In genomic region chr5:52110808-52111663, GRCm38 (mm10) we compare ENCODE assay signal across 9 mouse cellular contexts.
A peak's percentile ranks its signal among the peaks of the same experiment; 100 is the strongest.
DNase-seq lines count a peak whose midpoint lies in the region.
"Had no signal": no experiment of that assay in that cellular context is flagged by ENCODE, and none has a peak within 500 bp of the region (broad histone marks: within the 10 kb centered on the region; RNA-seq: fewer than 3 reads in every experiment).

No protein-coding gene starts in this region.

- DNase-seq in embryo, embryonic 10.5 days (ENCODE audit: low spot score), result peak; percentile 12
- no peak for DNase-seq in embryo, embryonic 9.5 days (ENCODE audit: extremely low spot score)
- peak; percentile 48 for DNase-seq in layer of hippocampus, adult 11-12 months (ENCODE audit: low spot score)
- DNase-seq in layer of hippocampus, adult 9-10 months (ENCODE audit: low spot score), result no peak
- peak; percentile 31 to 58 for DNase-seq in layer of hippocampus, postnatal 14 days (ENCODE audit: low spot score in 2 of 2)
- DNase-seq in right cerebral cortex, postnatal 14 days, result peak; percentile 14
- no peak for DNase-seq in adrenal gland, adult 8-10 months
- DNase-seq in lung, postnatal 10 days, result no peak
- DNase-seq: liver had no signal

Comparison
In these comparisons a context has a peak if more than half of its experiments do, and no peak if none do; other contexts are left out.
1. DNase-seq: peak in embryo, embryonic 10.5 days (single experiment), layer of hippocampus, adult 11-12 months (single experiment), layer of hippocampus, postnatal 14 days (2 of 2) and right cerebral cortex, postnatal 14 days (single experiment); none in embryo, embryonic 9.5 days (single experiment), layer of hippocampus, adult 9-10 months (single experiment), adrenal gland, adult 8-10 months (single experiment) and lung, postnatal 10 days (single experiment).